Mouse (Mus musculus) fibroblast of lung, adult 2 months (primary cell): ENCODE results near the gene Armh4.
"Not testable (repeated sequence)": the region's sequence is repeated elsewhere in the genome, so short reads cannot be mapped to it uniquely, and the experiment has no call there.

Source experiments
- DNase-seq: peaks from one replicate; pipeline ENCODE4 v3.0.0-alpha.2; 2011; ENCODE audit warnings: low read depth

The Armh4 gene

DNA sequence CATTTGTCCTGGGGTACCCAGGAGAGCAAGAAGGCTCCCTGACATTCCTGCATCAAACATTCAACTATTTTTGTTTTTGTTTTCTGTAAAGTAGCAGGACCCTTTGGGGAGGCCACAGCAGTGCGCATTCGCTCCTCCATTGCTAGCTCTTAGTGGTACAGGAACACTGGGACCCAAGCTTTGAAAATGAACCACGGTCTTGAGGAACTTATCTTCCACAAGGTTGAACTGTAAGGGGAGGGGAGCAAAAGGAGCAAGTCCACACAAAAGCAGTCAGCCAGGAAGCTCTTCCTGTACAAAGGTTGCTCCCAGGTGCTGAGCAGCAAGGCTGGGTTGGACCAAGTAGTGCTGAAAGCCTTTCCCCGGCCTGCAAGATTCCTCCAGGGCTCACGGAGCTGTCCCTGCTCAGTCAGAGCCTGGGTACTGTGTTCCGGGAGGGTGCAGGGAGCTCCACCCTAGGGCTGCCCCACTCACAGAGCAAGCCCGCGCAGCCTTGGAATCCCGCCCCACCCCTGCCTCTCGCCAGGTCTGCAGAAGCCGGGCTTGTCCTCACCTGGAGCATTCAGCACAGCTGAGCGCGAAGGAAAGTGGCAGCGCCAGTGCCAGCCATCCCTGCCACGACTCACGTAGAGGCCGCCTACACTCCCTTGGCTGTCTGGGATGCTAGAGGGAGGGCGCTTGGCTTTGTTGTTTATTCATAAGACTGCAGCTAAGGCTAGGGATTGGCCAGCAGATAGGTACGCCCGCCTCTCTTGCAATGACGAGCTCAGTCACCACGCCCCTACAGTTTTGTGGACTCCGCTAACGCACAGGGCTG lies at the start of gene Armh4:
Armh4 (minus strand) TSS at position 669 of the 817 bp plus-strand sequence.
- DNase-seq: no peak

DNA sequence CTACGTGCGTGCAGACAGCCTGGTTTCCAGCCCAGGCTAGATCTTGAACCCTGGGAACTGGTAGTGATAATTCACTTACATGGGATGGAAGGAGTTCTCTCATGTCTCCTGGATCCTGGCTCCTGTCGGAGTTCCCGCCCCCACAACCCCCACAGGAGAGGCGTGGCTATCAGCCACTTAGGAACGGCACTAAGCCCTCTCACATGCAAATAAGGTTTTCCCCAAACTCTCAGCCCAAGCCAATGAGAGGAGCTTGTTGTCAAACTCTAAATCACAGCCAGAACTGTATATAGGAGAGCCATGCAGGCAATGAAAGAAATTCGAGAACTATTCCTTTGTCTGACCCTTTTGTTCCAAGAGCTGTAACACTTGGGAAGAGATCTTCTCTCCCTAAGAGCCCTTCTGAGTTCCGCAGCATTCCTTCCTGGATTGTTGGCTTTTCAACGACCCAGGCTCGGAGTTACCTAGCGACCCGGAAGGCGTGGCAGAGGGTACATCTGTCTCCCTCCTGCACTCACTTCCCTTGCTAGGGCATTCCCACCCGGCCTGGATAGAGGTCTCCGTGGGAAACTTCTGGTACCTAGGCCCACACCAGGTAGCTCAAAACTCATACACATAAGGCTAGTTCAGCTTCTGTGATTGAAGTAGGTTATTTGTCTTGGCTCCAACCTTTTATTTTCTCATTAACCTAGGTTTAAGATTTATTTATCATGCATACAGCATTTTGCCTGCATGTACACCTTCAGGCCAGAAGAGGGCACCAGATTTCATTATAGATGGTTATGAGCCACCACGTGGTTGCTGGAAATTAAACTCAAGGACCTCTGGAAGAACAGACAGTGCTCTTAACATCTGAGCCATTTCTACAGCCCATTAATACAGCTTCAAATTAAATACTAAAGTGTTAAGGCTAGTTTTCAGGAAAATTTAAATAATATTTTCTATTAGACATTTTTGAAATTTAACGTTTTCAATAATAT lies 46.3 kb upstream of the Armh4 start:
- no peak for DNase-seq

DNA sequence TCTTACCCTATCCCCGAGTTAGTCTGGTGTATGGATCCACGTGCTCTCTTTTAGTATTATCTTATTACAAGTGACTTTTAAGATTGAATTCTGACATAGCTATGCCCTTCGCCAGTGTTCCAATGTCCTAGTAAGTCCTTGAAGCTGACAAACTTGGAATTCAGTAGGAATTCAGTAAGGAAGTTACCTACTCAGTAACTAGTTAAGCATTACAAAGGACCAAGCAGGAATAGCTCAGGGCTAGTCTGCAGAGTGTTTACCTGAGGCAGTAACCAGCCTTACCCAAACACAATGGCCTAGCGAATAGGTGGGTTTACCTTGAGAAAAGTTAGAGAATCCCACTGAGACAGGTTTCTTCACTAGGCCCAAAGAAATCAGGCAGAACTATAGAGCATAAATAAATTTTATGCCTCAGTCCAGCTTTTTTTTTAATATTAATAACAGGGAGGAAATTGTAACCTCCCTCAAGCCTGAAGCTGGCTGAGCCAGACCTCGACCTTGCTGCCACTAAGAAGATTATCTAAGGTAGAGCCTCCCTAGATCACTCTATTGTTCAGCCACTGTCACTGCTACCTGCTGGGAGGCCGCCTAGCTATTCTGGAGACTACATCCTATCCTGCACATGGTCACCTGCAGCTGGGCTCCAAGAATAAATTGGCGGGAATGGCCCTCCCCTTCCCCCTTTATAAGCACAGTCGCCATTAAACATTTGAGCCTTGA lies 36.7 kb upstream of the Armh4 start:
- DNase-seq: not testable (repeated sequence)

DNA sequence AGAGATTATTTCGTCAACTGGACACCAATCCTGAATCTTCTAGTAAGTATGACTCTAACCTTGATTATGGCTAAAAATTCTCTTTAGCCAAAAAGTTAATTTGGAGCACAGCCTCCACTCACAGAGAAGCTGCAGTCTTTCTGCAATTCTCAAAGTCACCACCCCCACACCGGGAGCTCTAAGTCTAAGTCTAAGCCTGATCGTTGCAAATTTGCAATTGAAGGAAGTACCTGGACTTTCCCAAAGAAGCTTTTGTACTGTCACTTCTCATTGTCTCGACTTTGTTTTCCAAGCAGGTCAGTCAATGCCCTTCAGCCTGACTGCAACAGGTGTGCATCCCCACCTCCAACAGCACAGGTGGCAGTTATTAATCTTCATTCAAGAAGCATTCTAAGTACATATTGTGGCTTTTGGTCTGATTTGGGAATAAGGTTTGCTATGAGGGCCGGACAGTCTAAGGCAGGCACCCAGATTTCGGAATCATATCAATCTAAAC lies 35.6 kb upstream of the Armh4 start:
- not testable (repeated sequence) for DNase-seq

DNA sequence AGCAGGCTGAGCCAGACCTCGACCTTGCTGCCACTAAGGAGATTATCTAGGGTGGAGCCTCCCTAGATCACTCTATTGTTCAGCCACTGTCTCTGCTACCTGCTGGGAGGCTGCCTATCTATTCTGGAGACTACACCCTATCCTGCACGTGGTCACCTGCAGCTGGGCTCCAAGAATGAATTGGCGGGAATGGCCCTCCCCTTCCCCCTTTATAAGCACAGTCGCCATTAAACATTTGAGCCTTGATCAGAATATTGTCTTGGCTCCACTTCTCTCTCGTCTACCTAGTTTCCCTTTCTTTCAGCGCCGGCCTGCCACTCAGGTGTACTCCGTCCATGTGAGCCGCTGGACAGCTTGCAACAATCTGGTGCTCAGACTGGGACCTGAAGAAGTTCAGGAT lies 29.8 kb upstream of the Armh4 start:
- DNase-seq: not testable (repeated sequence)

DNA sequence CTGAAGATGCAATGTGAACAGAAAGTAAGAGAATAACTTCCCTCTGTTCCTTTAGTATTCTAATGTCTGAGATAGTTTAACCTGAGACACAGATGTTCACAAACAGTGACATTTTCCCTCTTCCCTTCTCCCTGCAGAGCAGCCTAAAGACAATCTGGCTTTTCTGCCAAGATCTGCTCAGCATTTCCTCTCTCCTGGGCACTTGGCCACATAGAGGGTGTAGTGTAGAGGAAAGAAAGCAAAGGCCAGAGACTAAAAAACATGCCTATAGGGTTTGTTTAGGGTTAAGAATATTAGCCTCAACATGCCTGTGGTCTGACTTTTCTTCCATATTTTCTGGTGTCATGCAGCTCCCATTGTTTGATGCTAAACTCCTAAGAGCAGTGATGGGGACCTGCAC lies 21.9 kb upstream of the Armh4 start:
- not testable (repeated sequence) for DNase-seq

DNA sequence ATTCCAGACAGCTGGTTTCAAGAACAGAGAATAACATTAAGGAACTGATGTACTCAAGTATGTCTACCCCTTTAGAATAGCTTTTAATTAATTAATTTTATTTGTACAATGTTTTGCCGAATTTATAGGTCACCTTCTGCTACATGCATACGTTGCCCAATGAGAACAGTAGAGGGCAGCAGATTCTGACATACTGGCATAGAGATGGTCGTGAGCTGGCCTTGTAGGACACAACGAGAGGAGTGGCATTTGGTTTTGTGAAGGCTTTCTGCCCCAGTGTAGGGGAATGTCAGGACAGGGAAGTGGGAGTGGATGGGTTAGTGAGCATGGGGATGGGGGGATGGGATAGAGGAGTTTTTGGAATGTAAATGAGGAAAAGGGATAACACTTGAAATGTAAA lies 18.3 kb upstream of the Armh4 start:
- no peak for DNase-seq

DNA sequence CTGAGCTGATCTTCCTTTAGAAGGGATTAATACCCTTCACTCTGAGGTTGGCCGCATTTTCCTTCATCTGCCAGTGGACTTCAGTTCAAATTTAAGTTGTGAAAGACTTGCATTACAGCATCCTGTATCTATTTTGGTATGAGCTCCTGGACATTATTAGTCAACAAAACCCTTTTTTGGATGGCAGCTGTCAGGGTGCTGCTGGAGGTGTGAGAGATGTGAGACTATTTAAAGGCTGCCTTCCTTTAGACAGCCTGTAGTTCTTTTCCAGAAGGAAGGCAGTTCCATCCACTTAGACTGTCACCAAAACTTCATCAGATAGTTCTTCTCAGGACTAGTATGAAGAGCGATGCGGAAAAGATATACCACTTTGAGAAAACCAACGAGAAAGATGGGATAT lies 10.8 kb upstream of the Armh4 start:
- DNase-seq: no peak

DNA sequence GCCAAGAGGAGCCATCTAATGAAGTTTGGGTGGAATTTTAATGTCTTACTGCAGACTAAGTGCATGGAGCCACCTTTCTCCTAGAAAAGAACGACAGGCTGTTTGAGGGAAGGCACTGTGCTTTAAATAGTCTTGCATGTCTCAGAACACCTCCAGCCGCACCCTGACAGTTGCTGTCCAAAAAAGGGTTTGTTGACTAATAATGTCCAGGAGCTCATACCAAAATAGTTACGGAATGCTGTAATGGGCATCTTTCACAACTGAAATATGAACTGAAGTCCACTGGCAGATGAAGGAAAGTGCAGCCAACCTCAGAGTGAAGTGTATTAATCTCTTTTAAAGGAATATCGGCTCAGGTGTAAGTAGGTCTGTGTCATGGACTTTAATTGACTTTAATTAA lies 7.4 kb upstream of the Armh4 start:
- no peak for DNase-seq

DNA sequence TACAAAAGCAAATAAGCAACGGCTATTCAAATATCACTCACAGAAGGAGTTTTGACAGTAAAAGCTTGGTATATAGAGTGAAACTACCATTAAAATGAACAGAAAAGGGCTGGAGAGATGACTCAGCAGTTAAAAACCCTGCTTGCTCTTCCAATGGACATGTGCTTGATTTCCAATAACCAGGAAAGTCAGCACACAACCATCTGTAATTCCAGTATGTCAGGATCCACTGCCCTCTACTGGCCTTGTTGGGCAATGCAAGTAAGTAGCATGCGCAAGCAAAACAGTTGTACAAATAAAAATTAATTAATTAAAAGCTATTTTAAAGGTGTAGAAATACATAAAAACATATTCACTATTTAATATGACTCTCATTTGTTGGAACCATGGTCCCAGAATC lies 2.6 kb upstream of the Armh4 start:
- DNase-seq: peak; percentile 12

DNA sequence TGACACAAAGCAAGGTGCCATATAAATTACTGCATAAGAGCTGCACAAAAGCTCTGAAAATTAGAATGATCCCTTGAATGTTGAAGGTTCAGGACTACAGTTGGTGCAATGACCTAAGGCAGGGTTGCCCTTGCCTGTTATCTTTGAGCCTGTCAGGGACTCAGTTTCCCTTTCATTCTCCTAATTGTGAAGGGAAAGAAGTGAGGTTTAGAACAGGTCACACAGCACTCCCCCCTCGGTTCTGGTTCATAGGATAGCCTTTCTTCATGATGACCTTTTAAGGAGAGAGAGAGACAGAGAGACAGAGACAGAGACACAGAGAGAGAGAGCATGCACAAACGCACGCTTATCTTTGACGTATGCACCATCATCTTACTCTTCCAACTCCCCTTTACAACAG lies 683 bp upstream of the Armh4 start:
- DNase-seq: no peak

DNA sequence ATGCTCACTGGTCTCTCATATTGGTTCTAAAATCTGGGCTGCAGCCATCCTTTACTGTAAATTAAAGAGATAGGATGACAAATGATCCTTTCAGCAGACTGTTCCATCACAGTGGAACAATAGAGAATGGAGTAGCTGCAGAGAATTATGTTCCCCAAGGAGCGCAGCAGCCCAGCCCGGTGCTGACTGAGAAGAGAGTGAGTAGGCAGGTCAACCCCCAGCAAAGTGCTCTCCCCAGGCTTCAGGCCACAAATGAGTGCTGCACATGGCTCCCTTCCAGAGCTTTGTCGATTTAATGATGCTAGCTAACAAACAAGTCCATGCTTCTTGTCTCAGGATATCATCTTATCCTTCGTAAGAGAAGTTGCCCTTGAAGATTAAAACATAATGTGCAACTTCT lies 2.8 kb downstream of the Armh4 start:
- no peak for DNase-seq

DNA sequence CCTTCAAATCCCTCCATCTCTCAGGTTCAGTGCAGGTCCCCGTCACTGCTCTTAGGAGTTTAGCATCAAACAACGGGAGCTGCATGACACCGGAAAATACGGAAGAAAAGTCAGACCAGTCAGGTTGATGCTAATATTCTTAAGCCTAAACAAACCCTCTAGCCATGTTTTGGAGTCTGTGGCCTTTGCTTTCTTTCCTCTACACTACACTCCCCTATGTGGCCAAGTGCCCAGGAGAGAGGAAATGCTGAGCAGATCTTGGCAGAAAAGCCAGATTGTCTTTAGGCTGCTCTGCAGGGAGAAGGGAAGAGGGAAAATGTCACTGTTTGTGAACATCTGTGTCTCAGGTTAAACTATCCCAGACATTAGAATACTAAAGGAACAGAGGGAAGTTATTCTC lies 5.6 kb downstream of the Armh4 start:
- DNase-seq: not testable (repeated sequence)

DNA sequence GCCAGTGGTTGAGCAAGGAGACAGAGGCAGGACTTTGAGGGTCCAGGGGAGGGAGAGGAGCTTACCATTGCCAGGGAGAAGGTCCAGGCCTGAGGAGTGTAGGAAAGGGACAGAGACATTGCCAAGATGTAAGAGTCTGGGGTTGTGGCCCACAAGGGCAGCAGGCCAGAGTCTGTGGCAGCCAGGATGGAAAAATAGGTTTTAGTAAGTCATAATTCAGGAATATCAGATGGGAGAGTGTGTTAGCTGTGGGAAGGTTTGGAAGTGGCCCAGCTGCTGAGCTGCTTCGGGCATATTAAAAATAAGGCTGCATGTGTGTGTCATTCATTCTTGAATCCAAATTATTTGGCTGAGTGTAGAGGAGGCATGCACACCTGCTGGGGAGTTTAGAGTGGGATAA lies 11.4 kb downstream of the Armh4 start:
- DNase-seq: no peak

DNA sequence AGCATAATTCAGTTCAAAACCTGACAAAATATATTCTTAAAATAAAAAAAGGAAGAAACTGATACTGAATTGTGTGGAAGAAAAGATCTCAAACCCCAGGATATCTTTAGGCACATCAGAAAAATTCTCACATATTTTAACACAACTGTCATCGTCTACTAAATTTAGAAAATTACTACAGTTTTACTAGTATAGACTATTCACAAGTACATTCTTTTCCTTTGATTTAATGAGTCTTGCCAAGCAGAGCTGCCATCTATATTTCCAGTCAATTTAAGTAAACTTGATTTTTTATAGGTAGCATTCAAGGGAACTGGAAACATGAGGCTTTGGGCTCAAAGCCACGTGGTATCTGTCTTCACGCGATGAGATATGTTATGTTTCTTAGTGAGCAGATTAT lies 16.6 kb downstream of the Armh4 start:
- no peak for DNase-seq

DNA sequence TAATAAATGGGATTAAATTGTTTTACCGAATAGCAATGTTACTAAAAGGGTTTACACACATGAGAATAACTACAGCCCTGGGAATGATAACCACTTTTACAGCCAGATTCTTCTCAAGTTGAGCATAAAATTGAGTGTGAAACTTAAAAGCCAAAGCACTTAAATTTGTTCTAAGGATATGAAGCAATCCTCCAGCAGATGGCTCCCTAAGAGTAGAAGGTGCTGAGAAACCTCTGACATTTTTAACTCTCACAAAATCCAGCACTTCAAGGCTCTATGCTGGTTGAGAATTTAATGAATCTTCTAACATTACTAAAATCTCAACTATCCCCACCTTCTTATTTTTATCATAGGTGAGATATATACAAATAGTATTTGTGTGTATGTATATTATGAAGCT lies 27.3 kb downstream of the Armh4 start:
- no peak for DNase-seq

DNA sequence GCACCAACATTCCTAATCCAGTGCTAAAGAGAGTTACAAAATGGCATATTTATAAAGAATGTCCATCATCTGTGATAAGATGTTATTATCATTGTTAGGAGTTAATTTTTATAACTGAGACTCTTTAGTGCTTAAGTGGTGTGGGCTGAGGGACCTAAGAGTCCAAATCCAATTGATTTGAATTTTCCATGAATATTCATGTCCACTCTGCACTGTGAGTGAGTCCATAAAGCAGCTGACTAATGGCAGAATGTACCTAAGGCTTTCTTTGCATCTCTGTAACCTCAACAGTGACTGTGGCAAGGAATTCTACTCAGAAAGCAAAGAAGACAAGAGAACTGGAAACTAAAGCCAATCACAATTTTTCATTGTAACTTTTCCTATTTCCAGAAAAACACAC lies 30.6 kb downstream of the Armh4 start:
- DNase-seq: no peak

DNA sequence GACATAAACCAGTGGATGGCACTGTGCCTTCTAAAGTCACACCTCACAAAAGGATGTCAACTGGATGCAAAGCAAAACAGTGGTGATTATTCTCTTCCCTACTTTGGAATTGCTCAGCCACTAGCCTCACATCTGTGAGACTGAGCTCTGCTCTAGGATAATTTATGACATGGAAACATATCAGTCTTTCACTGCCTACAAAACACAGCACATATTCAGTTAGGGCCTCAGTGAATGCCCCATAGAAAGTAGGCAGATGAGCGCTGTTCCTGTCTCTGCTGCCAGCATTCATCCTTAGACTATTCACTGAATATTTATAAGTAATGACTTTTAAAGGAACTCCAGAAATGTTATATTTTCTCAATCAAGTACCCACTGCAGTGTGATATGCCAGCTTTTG lies 37.3 kb downstream of the Armh4 start:
- no peak for DNase-seq

DNA sequence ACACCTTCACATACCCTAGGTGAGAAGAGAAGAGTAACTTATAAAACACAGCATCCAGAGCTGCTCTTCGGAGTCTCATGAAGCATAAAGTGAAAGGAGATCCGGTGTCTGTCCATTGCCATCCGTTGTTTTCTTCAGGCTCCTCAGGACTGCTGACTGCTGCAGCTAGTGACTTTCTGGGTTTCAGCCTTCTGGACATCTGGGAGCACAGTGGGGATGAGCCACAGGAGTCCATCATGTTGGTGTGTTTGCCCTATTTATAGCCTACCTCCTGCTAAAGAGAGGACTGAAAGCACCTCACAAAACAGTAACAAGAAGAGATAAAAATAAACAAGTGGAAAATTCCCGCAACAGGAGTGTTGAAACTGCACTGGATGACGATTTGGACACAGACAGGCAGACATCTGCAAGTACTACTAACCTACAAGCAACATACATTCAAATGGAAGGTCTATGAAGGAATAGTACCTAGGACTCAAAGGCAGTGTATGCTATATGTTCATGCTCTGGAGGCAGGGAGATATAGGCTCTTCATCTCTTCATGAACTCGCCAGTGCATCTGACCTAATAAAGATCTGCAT lies 39.1 kb downstream of the Armh4 start:
- no peak for DNase-seq

DNA sequence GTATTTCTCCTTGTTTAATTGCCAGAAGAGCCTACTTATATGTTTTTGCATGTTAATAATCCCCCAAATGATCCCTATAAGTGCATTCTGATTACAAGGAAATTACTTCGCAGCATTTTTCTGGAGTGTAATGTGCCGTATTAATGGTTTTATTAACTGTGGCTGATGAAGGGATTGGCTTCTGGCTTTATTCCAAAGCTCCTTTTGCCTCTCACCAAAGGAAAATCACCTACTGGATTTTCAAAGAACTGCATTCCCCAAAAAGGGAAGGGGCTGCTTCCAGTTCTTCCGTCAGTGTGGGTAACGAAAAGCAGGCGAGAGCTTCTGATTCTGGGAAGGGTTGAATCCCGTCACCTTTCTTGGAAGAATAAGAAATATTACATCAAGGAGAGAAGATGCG lies 43.9 kb downstream of the Armh4 start:
- DNase-seq: no peak

DNA sequence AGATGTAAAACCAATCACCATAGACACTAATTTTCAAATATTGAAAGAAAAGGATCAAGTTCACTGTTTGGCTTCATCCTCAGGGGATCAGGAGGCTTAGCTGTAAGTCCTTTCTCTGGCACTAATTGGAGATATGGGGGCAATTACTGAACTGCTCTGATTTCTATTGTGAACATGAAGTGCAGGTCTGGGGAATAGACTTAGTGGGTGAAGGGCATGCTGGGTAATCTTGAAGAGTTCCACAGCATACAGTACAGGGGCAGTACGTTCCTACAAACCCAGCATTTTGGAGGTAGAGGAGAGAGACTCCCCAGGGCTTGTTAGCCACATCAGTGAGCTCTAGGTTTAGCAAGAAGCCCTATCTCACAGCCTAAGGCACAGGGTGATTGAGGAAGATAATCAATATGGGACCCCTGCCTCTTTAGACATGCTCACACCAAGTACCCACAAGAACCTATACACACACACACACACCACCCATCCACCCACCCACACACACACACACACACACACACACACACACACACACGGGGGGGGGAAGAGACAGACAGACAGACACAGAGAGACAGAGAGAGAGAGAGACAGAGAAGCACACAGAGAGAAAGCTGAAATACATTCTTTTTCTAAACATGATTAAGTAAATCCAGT lies 44.6 kb downstream of the Armh4 start:
- no peak for DNase-seq
